Mouse (Mus musculus): ENCODE data around the gene Akap9. TPM values are rescaled to one million over a fixed set of nuclear protein-coding genes. Genes with fewer than 3 reads are reported as not detected.
"Not testable (repeated sequence)": the region's sequence is repeated elsewhere in the genome, so short reads cannot be mapped to it uniquely, and the experiment has no call there.

The Akap9 gene
- polyA plus RNA-seq, 1 experiment: 11.7 TPM

GRCm38 (mm10) chr5:4101031-4101430 lies 173.2 kb downstream of the Akap9 start:
- WGBS: 86% methylated on average over 4 of the region's 4 CpGs
- Histone ChIP-seq H3K4me1 (ENCODE audit: control insufficient read depth, insufficient read depth, insufficient read length, low read length) (peaks cover 5% of the 10 kb centered on the region; the same call in 1 of the 2 replicates), H3K4me3 (ENCODE audit: low read depth, low read length) (no peak overlapping the region), H3K27ac (ENCODE audit: insufficient read depth, low read depth, low read length) (no peak overlapping the region), H3K27me3 (ENCODE audit: control insufficient read depth, insufficient read depth, low read length) (no peaks in the 10 kb centered on the region), H3K36me3 (ENCODE audit: control insufficient read depth, insufficient read depth, low read length) (peaks cover 23% of the 10 kb centered on the region)
- no peak for TF ChIP-seq CTCF (IDR thresholded peaks at IDR 0.05; ENCODE audit: extremely low read depth, insufficient read length, insufficient replicate concordance, low read depth, low read length)
- TF ChIP-seq POLR2A (IDR thresholded peaks at IDR 0.05; ENCODE audit: low read depth, low read length): no peak

- H3K27ac ChIP-seq (ENCODE audit: insufficient read depth, low read depth, low read length): no peak overlapping the region
- peaks cover 23% of the 10 kb centered on the region for H3K36me3 ChIP-seq (ENCODE audit: control insufficient read depth, insufficient read depth, low read length)
- H3K4me1 ChIP-seq (ENCODE audit: control insufficient read depth, insufficient read depth, insufficient read length, low read length): peaks cover 5% of the 10 kb centered on the region; the same call in 1 of the 2 replicates
- WGBS: 90% methylated on average over 2 of the region's 2 CpGs
- H3K27me3 ChIP-seq (ENCODE audit: control insufficient read depth, insufficient read depth, low read length): no peaks in the 10 kb centered on the region
- TF ChIP-seq CTCF (IDR thresholded peaks at IDR 0.05; ENCODE audit: extremely low read depth, insufficient read length, insufficient replicate concordance, low read depth, low read length) (no peak), POLR2A (IDR thresholded peaks at IDR 0.05; ENCODE audit: low read depth, low read length) (no peak)
- H3K4me3 ChIP-seq (ENCODE audit: low read depth, low read length): no peak overlapping the region
These were observed 173.9 kb downstream of the Akap9 start for GRCm38 (mm10) chr5:4101770-4102169.

- Histone ChIP-seq H3K27ac (ENCODE audit: insufficient read depth, low read depth, low read length) (peak overlapping the region; percentile 97), H3K36me3 (ENCODE audit: control insufficient read depth, insufficient read depth, low read length) (peaks cover 23% of the 10 kb centered on the region), H3K4me1 (ENCODE audit: control insufficient read depth, insufficient read depth, insufficient read length, low read length) (peaks cover 5% of the 10 kb centered on the region; the same call in 1 of the 2 replicates), H3K27me3 (ENCODE audit: control insufficient read depth, insufficient read depth, low read length) (no peaks in the 10 kb centered on the region), H3K4me3 (ENCODE audit: low read depth, low read length) (peak overlapping the region; percentile 97)
- TF ChIP-seq CTCF (IDR thresholded peaks at IDR 0.05; ENCODE audit: extremely low read depth, insufficient read length, insufficient replicate concordance, low read depth, low read length): no peak
- TF ChIP-seq POLR2A (IDR thresholded peaks at IDR 0.05; ENCODE audit: low read depth, low read length): no peak
- WGBS: under 1% methylated on average over 41 of the region's 41 CpGs
These were observed 175.9 kb downstream of the Akap9 start for GRCm38 (mm10) chr5:4103626-4104340.

- peak; percentile 37 for TF ChIP-seq POLR2A (IDR thresholded peaks at IDR 0.05; ENCODE audit: low read depth, low read length)
- TF ChIP-seq CTCF (IDR thresholded peaks at IDR 0.05; ENCODE audit: extremely low read depth, insufficient read length, insufficient replicate concordance, low read depth, low read length): no peak
- H3K4me3 ChIP-seq (ENCODE audit: low read depth, low read length): peak within 1 kb of the TSS; percentile 97
- peaks cover 5% of the 10 kb centered on the region; the same call in 1 of the 2 replicates for H3K4me1 ChIP-seq (ENCODE audit: control insufficient read depth, insufficient read depth, insufficient read length, low read length)
- H3K36me3 ChIP-seq (ENCODE audit: control insufficient read depth, insufficient read depth, low read length): peaks cover 17% of the 10 kb centered on the region
- under 1% methylated on average over 59 of the region's 59 CpGs for WGBS
- H3K27ac ChIP-seq (ENCODE audit: insufficient read depth, low read depth, low read length): peak within 1 kb of the TSS; percentile 97
- H3K27me3 ChIP-seq (ENCODE audit: control insufficient read depth, insufficient read depth, low read length): no peaks in the 10 kb centered on the region
These were observed 176.6 kb downstream of the Akap9 start, which contains the start of gene Cyp51 for GRCm38 (mm10) chr5:4104341-4105040. Cyp51 (minus strand) TSS chr5:4104746.

GRCm38 (mm10) chr5:4105651-4106186 lies 177.9 kb downstream of the Akap9 start:
- H3K4me1 ChIP-seq (ENCODE audit: control insufficient read depth, insufficient read depth, insufficient read length, low read length): peaks cover 5% of the 10 kb centered on the region; the same call in 1 of the 2 replicates
- H3K4me3 ChIP-seq (ENCODE audit: low read depth, low read length): no peak overlapping the region
- TF ChIP-seq CTCF (IDR thresholded peaks at IDR 0.05; ENCODE audit: extremely low read depth, insufficient read length, insufficient replicate concordance, low read depth, low read length) (no peak), POLR2A (IDR thresholded peaks at IDR 0.05; ENCODE audit: low read depth, low read length) (no peak)
- peaks cover 9% of the 10 kb centered on the region for H3K36me3 ChIP-seq (ENCODE audit: control insufficient read depth, insufficient read depth, low read length)
- no peak overlapping the region for H3K27ac ChIP-seq (ENCODE audit: insufficient read depth, low read depth, low read length)
- WGBS: 95% methylated on average over 2 of the region's 2 CpGs
- no peaks in the 10 kb centered on the region for H3K27me3 ChIP-seq (ENCODE audit: control insufficient read depth, insufficient read depth, low read length)

- not testable (repeated sequence) for H3K4me1 ChIP-seq (ENCODE audit: control insufficient read depth, insufficient read depth, insufficient read length, low read length); H3K36me3 ChIP-seq (ENCODE audit: control insufficient read depth, insufficient read depth, low read length); H3K27ac ChIP-seq (ENCODE audit: insufficient read depth, low read depth, low read length); H3K4me3 ChIP-seq (ENCODE audit: low read depth, low read length); H3K27me3 ChIP-seq (ENCODE audit: control insufficient read depth, insufficient read depth, low read length)
- 71% methylated on average over 7 of the region's 7 CpGs for WGBS
These were observed 179.2 kb downstream of the Akap9 start for GRCm38 (mm10) chr5:4107056-4107455.

- Histone ChIP-seq H3K4me1 (ENCODE audit: control insufficient read depth, insufficient read depth, insufficient read length, low read length) (no peaks in the 10 kb centered on the region), H3K27me3 (ENCODE audit: control insufficient read depth, insufficient read depth, low read length) (no peaks in the 10 kb centered on the region), H3K4me3 (ENCODE audit: low read depth, low read length) (no peak overlapping the region), H3K36me3 (ENCODE audit: control insufficient read depth, insufficient read depth, low read length) (no peaks in the 10 kb centered on the region), H3K27ac (ENCODE audit: insufficient read depth, low read depth, low read length) (no peak overlapping the region)
- 87% methylated on average over 5 of the region's 5 CpGs for WGBS
- no peak for TF ChIP-seq CTCF (IDR thresholded peaks at IDR 0.05; ENCODE audit: extremely low read depth, insufficient read length, insufficient replicate concordance, low read depth, low read length)
- TF ChIP-seq POLR2A (IDR thresholded peaks at IDR 0.05; ENCODE audit: low read depth, low read length): no peak
These were observed 184.8 kb downstream of the Akap9 start for GRCm38 (mm10) chr5:4112570-4113098.

Other genes with a start within 250 kb of the Akap9 start
- 3.5 and 6.3 TPM in 2 replicates for gene Ankib1, start 125.1 kb upstream of the Akap9 start, polyA plus RNA-seq (2012; rRNA removed)
- 1.1 and 2.1 TPM in 2 replicates for gene Krit1, start 124.9 kb upstream of the Akap9 start, polyA plus RNA-seq (2012; rRNA removed)
- 0.05 TPM in 1 of 2 replicates, not detected in the other for gene Lrrd1, start 82.9 kb upstream of the Akap9 start, polyA plus RNA-seq (2012; rRNA removed)
- 0.15 and 0.34 TPM in 2 replicates for gene Mterf1a, start 34.1 kb upstream of the Akap9 start, polyA plus RNA-seq (2012; rRNA removed)
- gene Cyp51, start 176.7 kb downstream of the Akap9 start, polyA plus RNA-seq (2012; rRNA removed): 37.8 and 45.4 TPM in 2 replicates